Mouse (Mus musculus) thymus, adult 2 months (tissue): Measurements from ENCODE around the gene Vcpkmt. TPM values are rescaled to one million over a fixed set of nuclear protein-coding genes. Genes with fewer than 3 reads are reported as not detected.
A peak's percentile ranks its signal among the peaks of the same experiment; 100 is the strongest.
"Not testable (repeated sequence)": the region's sequence is repeated elsewhere in the genome, so short reads cannot be mapped to it uniquely, and the experiment has no call there.

Experiments used
- DNase-seq: peaks from one replicate; pipeline ENCODE4 v3.0.0; 2021
- H3K27ac ChIP-seq: fragments of 200-500 bp; 2 replicates; pipeline ENCODE4 v1.5.1; 2012; ENCODE audit warnings: low read length, control low read depth; ENCODE audit not compliant: control insufficient read depth, insufficient read depth
- H3K27me3 ChIP-seq: fragments of 200-500 bp; 2 replicates; pipeline ENCODE4 v1.6.1; 2012; ENCODE audit warnings: mild to moderate bottlenecking, low read length, moderate library complexity, mixed read lengths; ENCODE audit not compliant: control insufficient read depth, insufficient read depth
- H3K36me3 ChIP-seq: fragments of 200-500 bp; 2 replicates; pipeline ENCODE4 v1.6.1; 2012; ENCODE audit warnings: mild to moderate bottlenecking, low read length, moderate library complexity; ENCODE audit not compliant: control insufficient read depth, insufficient read depth
- H3K4me1 ChIP-seq: fragments of 200-500 bp; replicated peaks from 2 replicates; pipeline ENCODE4 v1.6.1; 2012; ENCODE audit warnings: low read length; ENCODE audit not compliant: control insufficient read depth, insufficient read depth
- H3K4me3 ChIP-seq: fragments of 200-500 bp; 2 replicates; pipeline ENCODE4 v1.5.1; 2012; ENCODE audit warnings: mild to moderate bottlenecking, low read length, control low read depth, moderate library complexity; ENCODE audit not compliant: control insufficient read depth, insufficient read depth
- CTCF ChIP-seq: fragments of 200-500 bp; IDR thresholded peaks from 2 replicates; pipeline ENCODE4 v1.5.1; 2012; ENCODE audit warnings: mild to moderate bottlenecking, control low read depth, low read length, moderate library complexity, borderline replicate concordance; ENCODE audit not compliant: control insufficient read depth, poor library complexity, insufficient read depth; ENCODE audit errors: extremely low read depth
- POLR2A ChIP-seq: fragments of 200-500 bp; IDR thresholded peaks from 2 replicates; pipeline ENCODE4 v1.6.1; 2012; ENCODE audit warnings: mild to moderate bottlenecking, low read length, control low read depth, moderate library complexity; ENCODE audit not compliant: control insufficient read depth, poor library complexity, insufficient read depth; ENCODE audit errors: extremely low read depth
- WGBS: fragments of 180-500 bp; shearing (Covaris S2); methylation state at CpG from one replicate; pipeline ENCODE4 v1.1.7; 2018; 5-methylcytosine and 5-hydroxymethylcytosine counted together
- polyA plus RNA-seq: library from polyadenylated mRNA; depleted of rRNA; stranded (reverse); fragments of >200 nt; gene quantifications from 2 replicates; pipeline ENCODE4 v1.2.3, GENCODE M21; 2012

The Vcpkmt gene
- polyA plus RNA-seq, 1 experiment, result 13.4 TPM

- 50% methylated on average over 5 of the region's 5 CpGs for WGBS
- peaks cover 13% of the 10 kb centered on the region for H3K36me3 ChIP-seq
- TF ChIP-seq CTCF (no peak), POLR2A (no peak)
- no peak for DNase-seq
- H3K27me3 ChIP-seq, result no peaks in the 10 kb centered on the region
- no peaks in the 10 kb centered on the region; the same call in 1 of the 2 replicates for H3K4me1 ChIP-seq
- no peak overlapping the region for H3K4me3 ChIP-seq
- no peak overlapping the region for H3K27ac ChIP-seq
Observed at GRCm38 (mm10) chr12:69579623-69580022, 3.2 kb downstream of the Vcpkmt start.

- no peak overlapping the region for H3K27ac ChIP-seq
- H3K36me3 ChIP-seq, result peaks cover 13% of the 10 kb centered on the region
- TF ChIP-seq POLR2A (no peak), CTCF (no peak)
- no peak for DNase-seq
- no peaks in the 10 kb centered on the region for H3K27me3 ChIP-seq
- H3K4me1 ChIP-seq, result no peaks in the 10 kb centered on the region; the same call in 1 of the 2 replicates
- H3K4me3 ChIP-seq, result no peak overlapping the region
- WGBS, result 96% methylated on average over 9 of the region's 9 CpGs
Observed at GRCm38 (mm10) chr12:69576120-69576627, 6.7 kb downstream of the Vcpkmt start.

- Histone ChIP-seq H3K27ac (no peak overlapping the region), H3K27me3 (no peaks in the 10 kb centered on the region), H3K4me3 (no peak overlapping the region), H3K36me3 (peaks cover 10% of the 10 kb centered on the region), H3K4me1 (no peaks in the 10 kb centered on the region; the same call in 1 of the 2 replicates)
- TF ChIP-seq POLR2A (no peak), CTCF (no peak)
- 33% methylated on average over 17 of the region's 17 CpGs for WGBS
- peak; percentile 81 for DNase-seq
Observed at GRCm38 (mm10) chr12:69573916-69574881, 8.6 kb downstream of the Vcpkmt start.

DNA sequence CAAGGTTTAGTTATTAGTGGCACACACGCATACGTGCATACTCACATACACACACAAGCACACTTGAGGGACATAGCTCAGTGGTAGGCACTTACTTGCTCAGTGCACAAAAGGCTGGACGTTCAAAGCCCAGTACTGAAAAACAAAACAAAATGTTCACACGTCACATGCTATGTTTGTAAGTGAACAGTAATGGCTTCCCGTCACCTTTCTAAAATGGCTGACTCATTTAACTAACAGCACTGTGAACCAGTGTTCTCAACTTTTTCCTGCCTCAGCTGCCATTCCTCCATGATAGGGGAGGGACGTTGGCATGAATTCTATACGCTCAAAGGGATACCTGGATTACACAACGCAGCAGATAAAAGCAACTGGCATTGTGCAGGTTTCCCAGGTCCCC is 9.6 kb downstream of the Vcpkmt start:
- Histone ChIP-seq H3K27ac (no peak overlapping the region), H3K4me1 (no peaks in the 10 kb centered on the region; the same call in 1 of the 2 replicates), H3K36me3 (peaks cover 10% of the 10 kb centered on the region), H3K27me3 (no peaks in the 10 kb centered on the region), H3K4me3 (no peak overlapping the region)
- DNase-seq, result no peak
- 98% methylated on average over 8 of the region's 8 CpGs for WGBS
- TF ChIP-seq CTCF (no peak), POLR2A (no peak)

- DNase-seq, result no peak
- H3K27ac ChIP-seq, result no peak overlapping the region
- TF ChIP-seq POLR2A (no peak), CTCF (no peak)
- WGBS, result 99% methylated on average over 3 of the region's 3 CpGs
- no peaks in the 10 kb centered on the region for H3K36me3 ChIP-seq
- no peaks in the 10 kb centered on the region for H3K27me3 ChIP-seq
- no peak overlapping the region for H3K4me3 ChIP-seq
- no peaks in the 10 kb centered on the region; the same call in none of the 2 replicates for H3K4me1 ChIP-seq
Observed at GRCm38 (mm10) chr12:69569926-69570325, 12.9 kb downstream of the Vcpkmt start.

GRCm38 (mm10) chr12:69568266-69568665 is 14.6 kb downstream of the Vcpkmt start:
- no peak overlapping the region for H3K4me3 ChIP-seq
- no peak overlapping the region for H3K27ac ChIP-seq
- no peaks in the 10 kb centered on the region; the same call in 1 of the 2 replicates for H3K4me1 ChIP-seq
- TF ChIP-seq POLR2A, result no peak
- no peak for TF ChIP-seq CTCF
- WGBS, result 96% methylated on average over 3 of the region's 3 CpGs
- H3K36me3 ChIP-seq, result no peaks in the 10 kb centered on the region
- no peaks in the 10 kb centered on the region for H3K27me3 ChIP-seq
- DNase-seq, result no peak

GRCm38 (mm10) chr12:69561006-69561405 is 21.8 kb downstream of the Vcpkmt start:
- DNase-seq, H3K4me3 ChIP-seq, H3K36me3 ChIP-seq, H3K4me1 ChIP-seq, H3K27me3 ChIP-seq, H3K27ac ChIP-seq: not testable (repeated sequence)
- 95% methylated on average over 6 of the region's 6 CpGs for WGBS
